Mouse (Mus musculus) bone marrow, adult 2 months (tissue): Measurements from ENCODE around the gene Tuft1.

Experiments
- CTCF ChIP-seq: fragments of 200-500 bp; IDR thresholded peaks from 2 replicates; pipeline ENCODE4 v1.5.1; 2011; ENCODE audit warnings: low read length, control low read depth; ENCODE audit not compliant: control insufficient read depth, insufficient read depth
- POLR2A ChIP-seq: fragments of 200-500 bp; IDR thresholded peaks from 2 replicates; pipeline ENCODE4 v1.6.1; 2011; ENCODE audit warnings: low read depth, mild to moderate bottlenecking, control low read depth, low read length, borderline replicate concordance; ENCODE audit not compliant: control insufficient read depth

GRCm38 (mm10) chr3:94609621-94610020 lies 49.1 kb downstream of the Tuft1 start:
- no peak for TF ChIP-seq CTCF
- no peak for TF ChIP-seq POLR2A
